Mouse (Mus musculus) embryonic stem cell, embryonic (primary cell): ENCODE measurements at regions not wholly inside any gene's neighbourhood (a gene's known extent, or its start where the extent isn't known, plus 50 kb on each side); places are given as distances from the start of the nearest gene placed in this dataset.

Experiments
- CTCF ChIA-PET, 4 experiments: fragments of 300-600 bp in 2 of 4; fragments of 350-600 bp in 2 of 4; sonication (Branson Sonifier 250); formaldehyde crosslinking; loops; one replicate each; lab custom pipeline; 2022; ENCODE audit warnings: inconsistent platforms in 2 of 4; lab: Charles Lee
- POLR2A ChIA-PET, 4 experiments: fragments of 300-600 bp in 2 of 4; fragments of 350-600 bp in 2 of 4; sonication (Branson Sonifier 250); formaldehyde crosslinking; loops; one replicate each; lab custom pipeline; 2022; ENCODE audit warnings: antibody characterized with exemption in 4 of 4, inconsistent platforms in 1 of 4; lab: Charles Lee

DNA sequence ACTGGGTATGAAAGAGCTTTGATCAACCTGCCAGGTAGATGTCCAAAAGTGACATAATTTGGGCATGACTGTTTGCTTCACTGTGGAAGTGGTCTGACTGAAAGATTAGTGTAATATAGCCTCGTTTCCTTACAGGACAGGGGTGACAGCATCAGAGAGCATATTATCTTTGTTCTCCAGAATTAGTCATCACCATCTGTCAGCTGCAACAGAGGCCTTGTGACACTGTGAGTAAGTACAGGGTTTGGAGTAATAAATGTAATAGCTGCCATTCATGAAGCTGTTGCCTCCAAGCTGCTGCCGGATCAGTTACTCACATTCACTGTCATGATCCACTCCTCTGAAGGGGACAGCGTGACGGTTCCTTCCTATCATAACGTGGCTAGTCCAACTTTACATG is 254.4 kb upstream of the Plpp4 start:
- CTCF ChIA-PET, result no interaction called here
- POLR2A ChIA-PET, result no interaction called here

GRCm38 (mm10) chr7:129003150-129003549 is 253.7 kb upstream of the Plpp4 start:
- CTCF ChIA-PET, result no interaction called here
- POLR2A ChIA-PET, result no interaction called here

DNA sequence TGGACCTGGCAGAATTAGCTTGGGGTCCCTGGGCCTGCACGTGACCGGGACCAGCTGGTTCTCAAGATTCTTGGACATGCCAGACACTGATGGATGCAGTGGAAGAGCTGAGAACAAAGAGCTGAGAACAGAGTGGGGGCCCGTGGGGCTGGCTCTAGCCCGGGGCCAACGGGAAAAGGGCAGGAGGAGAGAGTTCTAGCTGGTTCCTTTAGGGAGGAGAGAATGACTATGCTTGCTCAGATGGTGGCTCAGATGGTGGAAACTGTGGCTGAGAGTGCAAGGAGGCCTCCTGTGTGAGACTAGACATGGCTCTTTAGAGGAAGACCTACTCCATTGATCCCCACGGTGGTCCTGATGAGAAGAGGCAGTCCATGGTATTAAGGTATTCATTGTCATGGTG is 240.5 kb upstream of the Plpp4 start:
- POLR2A ChIA-PET, result no interaction called here

GRCm38 (mm10) chr7:129027116-129027515 is 229.7 kb upstream of the Plpp4 start:
- POLR2A ChIA-PET, result no interaction called here

More for the DNA sequence above, 240.5 kb upstream of the Plpp4 start:
- CTCF ChIA-PET, result no interaction called here

DNA sequence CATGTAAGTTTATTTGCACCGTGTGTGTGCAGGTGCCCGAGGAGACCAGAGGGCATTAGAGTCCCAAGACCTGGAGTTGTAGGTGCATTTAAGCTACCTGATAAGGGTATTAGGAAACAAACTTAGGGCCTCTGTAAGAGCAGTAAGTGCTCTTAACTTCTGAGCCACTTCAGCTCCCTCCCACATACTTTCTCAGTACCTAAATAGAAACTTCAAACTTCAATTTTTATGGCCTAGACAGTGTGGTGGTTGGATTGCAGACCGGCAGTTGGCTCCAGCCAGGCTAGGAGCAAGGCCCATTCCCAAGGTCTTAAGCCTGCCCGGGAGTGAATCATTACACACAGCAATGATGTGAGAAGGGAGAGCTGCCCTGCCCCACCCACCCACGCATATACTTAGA is 208.8 kb upstream of the Plpp4 start:
- ChIA-PET POLR2A (no interaction called here), CTCF (no interaction called here)

More at GRCm38 (mm10) chr7:129027116-129027515, 229.7 kb upstream of the Plpp4 start:
- CTCF ChIA-PET, result no interaction called here

- CTCF ChIA-PET, result no interaction called here
- POLR2A ChIA-PET, result no interaction called here
These were observed 207.1 kb upstream of the Plpp4 start for GRCm38 (mm10) chr7:129049726-129050125.

DNA sequence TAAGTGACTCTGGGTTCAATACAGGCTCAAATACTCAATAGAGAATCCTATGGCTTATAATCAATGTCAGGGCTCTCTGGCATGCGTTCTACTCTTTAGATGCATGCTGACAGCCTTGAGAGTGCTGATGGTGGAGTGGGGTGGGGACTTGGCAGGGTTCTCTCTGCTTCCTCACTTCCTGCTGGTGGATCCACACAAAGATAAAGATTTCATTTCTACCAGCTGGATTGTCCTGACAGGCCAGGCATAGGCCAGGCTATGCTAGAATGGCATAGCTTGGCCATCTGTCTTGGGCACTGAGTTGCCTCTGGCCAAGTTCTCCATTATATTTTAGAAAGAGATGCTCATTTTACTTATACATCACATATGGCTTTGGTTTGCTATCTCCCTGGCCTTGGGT is 206.2 kb upstream of the Plpp4 start:
- ChIA-PET POLR2A (no interaction called here), CTCF (no interaction called here)

DNA sequence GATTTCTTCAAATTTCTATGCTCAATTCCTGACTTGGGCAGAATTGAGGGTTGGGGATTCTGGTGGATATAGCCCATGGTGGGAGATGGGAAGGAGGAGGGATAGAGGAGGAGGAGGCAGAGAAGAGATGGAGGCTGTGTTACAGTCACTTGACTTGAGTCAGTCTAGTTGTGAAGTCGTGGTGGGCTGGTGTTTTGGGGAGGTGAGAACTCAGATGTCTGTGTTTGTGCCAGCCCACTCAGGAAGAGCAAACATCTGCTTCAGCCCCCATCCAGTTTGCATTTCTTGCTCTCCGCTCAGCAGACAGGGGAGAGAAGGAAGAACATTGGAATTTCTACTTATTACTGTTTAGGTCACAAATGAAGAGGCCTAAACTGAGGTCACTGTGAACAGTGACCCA is 189.9 kb upstream of the Plpp4 start:
- ChIA-PET POLR2A (no interaction called here), CTCF (no interaction called here)

DNA sequence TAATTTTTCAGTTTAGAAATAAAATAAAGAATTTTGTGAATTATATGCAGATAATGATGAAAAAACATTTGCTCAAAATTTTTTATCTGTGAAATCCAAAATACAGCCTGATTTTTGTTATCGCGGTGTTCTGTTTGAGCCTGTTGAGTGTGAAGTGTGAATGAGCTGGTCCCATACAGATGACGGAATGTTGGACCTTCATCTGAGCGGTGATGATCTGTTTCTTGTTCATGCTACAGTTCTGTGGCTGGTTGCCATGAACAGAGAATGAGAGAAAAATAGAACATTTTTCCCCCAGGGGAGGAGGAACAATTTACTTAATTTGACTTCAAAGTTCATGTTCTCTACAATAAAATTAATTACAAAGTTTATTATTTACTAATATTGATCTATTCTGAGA is 188.7 kb upstream of the Plpp4 start:
- CTCF ChIA-PET, result no interaction called here
- POLR2A ChIA-PET, result no interaction called here

- POLR2A ChIA-PET, result interaction anchor here in 1 of 4 experiments (0.7 kb wide), 1 partner anchor 380 kb away, joined by 3 read pairs; no protein-coding TSS in a partner anchor
These were observed 177.0 kb upstream of the Plpp4 start for GRCm38 (mm10) chr7:129079786-129080185.

DNA sequence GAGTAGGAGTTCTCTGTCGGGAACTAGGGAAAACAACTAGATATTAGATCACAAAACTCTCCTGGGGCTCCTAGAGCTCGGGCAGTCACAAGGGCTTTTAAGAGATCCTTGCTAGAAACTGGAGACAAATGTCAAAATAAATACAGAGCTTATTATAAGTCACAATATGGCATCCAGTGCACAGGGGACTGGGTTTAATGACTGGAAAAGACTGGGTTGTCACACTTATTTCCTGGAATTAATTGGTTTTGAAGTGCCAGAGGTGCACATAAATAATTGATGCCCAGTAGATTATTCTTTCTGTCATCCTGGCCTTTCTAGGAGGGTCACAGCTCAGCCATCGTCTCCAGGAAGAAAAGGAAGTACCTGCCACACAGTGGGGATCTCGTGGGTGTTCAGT is 165.4 kb upstream of the Plpp4 start:
- ChIA-PET CTCF (no interaction called here), POLR2A (no interaction called here)

More at GRCm38 (mm10) chr7:129079786-129080185, 177.0 kb upstream of the Plpp4 start:
- CTCF ChIA-PET, result interaction anchor here in 1 of 4 experiments (0.5 kb wide), 1 partner anchor 788 kb away, joined by 4 read pairs; no protein-coding TSS in a partner anchor

DNA sequence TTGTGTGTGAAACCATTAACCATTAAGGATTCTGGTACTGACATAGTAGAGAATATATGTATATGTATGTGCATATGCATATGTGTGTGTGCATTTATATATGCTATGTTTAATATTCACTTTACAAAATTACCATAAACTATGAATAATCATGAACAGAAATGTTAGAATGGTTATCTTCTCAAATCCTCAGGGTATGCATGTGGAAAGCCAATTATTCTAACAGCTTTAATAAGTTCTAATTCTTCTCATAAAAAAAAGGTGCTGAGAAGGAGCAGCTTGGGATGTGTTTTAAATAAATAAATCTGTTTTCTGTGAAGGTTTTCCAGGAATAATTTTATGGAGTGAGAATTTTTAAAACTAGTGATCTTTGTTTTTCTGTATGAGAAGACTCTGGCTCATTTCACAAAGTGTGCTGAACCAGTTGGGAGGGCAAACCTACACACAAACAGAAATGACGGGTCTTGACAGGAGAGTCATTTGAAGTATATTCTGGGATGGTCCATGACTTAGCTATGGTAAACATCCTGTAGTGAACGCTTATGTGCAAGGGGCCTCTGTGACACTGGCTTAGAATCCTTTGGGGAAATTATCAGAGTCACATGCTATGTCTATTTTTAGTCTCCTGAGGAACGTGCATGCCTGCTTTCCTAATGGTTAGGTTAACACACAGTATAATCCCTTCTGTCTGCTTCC is 160.3 kb upstream of the Plpp4 start:
- POLR2A ChIA-PET, result no interaction called here
- CTCF ChIA-PET, result no interaction called here

DNA sequence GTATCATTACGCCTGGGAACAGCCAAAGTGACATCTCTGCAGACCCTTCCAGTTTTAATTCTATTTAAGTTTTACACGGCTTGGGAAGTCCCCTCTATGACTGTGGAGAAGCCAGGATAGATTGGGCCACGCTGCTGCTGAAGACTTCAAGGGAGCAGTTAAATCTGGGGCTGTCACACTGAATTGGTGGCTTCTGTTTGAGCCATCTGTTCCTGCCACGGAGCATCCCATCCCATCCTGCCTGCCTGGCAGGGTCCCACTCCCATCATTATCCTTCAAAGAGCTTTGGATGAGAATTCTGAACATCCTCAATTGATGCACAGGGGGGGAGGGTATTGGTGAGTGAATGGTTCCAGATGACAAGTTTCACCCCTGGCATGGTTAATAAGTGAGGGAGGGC is 154.4 kb upstream of the Plpp4 start:
- CTCF ChIA-PET, result no interaction called here
- POLR2A ChIA-PET, result no interaction called here

GRCm38 (mm10) chr7:129134176-129134575 is 122.7 kb upstream of the Plpp4 start:
- ChIA-PET POLR2A (no interaction called here), CTCF (no interaction called here)

DNA sequence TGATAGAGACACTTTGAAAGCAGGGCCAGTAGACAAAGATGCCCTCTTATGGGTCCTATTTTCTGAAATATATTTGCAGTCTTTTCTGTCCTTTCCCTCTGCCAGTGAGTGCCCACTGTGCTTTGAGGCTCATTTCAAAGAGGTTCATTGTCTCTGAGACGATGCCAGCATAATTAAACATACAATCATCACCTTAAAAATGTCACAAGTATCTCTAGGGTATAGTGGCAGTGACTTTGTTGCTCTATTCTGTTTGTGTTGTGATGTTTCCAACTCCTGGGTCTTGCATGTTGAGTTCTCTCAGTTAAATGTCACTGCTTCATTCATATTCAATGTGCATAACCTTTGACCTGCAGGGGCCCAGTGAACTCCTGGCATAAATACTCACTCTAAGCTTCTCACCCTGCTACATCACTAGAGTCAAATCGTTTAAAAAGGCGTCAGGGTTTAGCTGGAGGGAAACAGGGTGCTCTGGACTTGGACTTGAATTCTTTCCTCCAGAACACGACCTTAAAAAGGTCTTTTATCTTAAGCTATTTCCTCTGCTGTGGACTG is 122.1 kb upstream of the Plpp4 start:
- POLR2A ChIA-PET, result no interaction called here

GRCm38 (mm10) chr7:129137303-129137990 is 119.4 kb upstream of the Plpp4 start:
- ChIA-PET CTCF (no interaction called here), POLR2A (interaction anchor here in 1 of 4 experiments (0.7 kb wide), 1 partner anchor 527 kb away, joined by 4 read pairs; no protein-coding TSS in a partner anchor)

More for the DNA sequence above, 122.1 kb upstream of the Plpp4 start:
- CTCF ChIA-PET, result no interaction called here

- POLR2A ChIA-PET, result no interaction called here
- CTCF ChIA-PET, result no interaction called here
These were observed 114.8 kb upstream of the Plpp4 start for GRCm38 (mm10) chr7:129141942-129142598.

DNA sequence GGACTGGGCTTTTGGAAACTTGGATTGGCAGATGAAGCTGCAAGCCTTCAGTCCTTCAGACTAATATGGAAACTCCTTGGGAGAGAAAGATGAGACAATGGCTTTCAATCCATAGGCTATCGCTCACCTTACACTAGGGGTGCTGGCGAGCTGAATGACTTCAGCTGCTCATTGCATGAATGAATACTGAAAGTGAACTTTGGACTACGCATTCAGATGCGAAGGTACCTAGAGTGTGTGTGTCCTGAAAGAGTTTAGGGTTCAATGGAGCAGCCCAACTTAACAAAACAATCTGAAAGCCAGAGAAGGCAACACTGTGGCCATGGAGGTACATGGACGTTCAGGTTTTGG is 114.3 kb upstream of the Plpp4 start:
- POLR2A ChIA-PET, result no interaction called here

GRCm38 (mm10) chr7:129155577-129155976 is 101.3 kb upstream of the Plpp4 start:
- CTCF ChIA-PET, result no interaction called here
- POLR2A ChIA-PET, result no interaction called here

More for the DNA sequence above, 114.3 kb upstream of the Plpp4 start:
- CTCF ChIA-PET, result interaction anchor here in 1 of 4 experiments (0.6 kb wide), 1 partner anchor 9 kb away, joined by 3 read pairs; no protein-coding TSS in a partner anchor

DNA sequence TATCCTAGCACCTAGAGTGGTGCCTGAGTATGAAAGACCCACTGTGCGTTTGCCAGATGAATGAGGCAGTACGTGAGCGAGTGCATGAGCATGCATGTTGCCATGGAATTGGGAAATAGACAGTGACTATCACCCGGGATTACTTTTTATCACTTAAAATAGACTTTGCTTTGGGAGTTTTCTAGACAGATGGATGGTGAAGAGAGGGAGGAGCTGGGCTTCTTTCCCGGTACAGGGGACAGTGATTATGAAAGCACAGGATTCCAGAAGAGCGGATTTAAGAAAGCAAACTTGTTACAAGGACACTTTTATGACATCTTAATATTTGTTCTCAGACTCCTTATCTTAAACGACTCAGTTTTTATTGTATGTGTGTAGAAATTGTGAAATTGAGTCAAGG is 86.9 kb upstream of the Plpp4 start:
- ChIA-PET CTCF (no interaction called here), POLR2A (no interaction called here)
